Mouse (Mus musculus): ENCODE measurements at regions not wholly inside any gene's neighbourhood (a gene's known extent, or its start where the extent isn't known, plus 50 kb on each side); places are given as distances from the start of the nearest gene placed in this dataset.

- TF ChIP-seq POLR2A (IDR thresholded peaks at IDR 0.05; ENCODE audit: low read depth, low read length), result no peak
- no peak for TF ChIP-seq CTCF (IDR thresholded peaks at IDR 0.05; ENCODE audit: borderline replicate concordance, insufficient read depth, low read length)
Observed at GRCm38 (mm10) chr13:111911661-111912312, 103.0 kb upstream of the Map3k1 start.

Measured in embryonic fibroblast, embryonic 13.5 days (primary cell).